Mouse (Mus musculus) thymus, adult 18-20 months (tissue): Measurements from ENCODE around the gene Gm17359.

Experiments used
- DNase-seq, 2 experiments: peaks; one replicate each; pipeline ENCODE4 v3.0.0; 2022; ENCODE audit warnings: mixed read lengths in 2 of 2

Gm17359 gene

GRCm38 (mm10) chr3:79484286-79485063 is 148.0 kb downstream of the Gm17359 start:
- DNase-seq, result no peak

- no peak for DNase-seq
Observed at GRCm38 (mm10) chr3:79488025-79488424, 151.6 kb downstream of the Gm17359 start.

- no peak for DNase-seq
Observed at GRCm38 (mm10) chr3:79490102-79490501, 153.6 kb downstream of the Gm17359 start.

DNA sequence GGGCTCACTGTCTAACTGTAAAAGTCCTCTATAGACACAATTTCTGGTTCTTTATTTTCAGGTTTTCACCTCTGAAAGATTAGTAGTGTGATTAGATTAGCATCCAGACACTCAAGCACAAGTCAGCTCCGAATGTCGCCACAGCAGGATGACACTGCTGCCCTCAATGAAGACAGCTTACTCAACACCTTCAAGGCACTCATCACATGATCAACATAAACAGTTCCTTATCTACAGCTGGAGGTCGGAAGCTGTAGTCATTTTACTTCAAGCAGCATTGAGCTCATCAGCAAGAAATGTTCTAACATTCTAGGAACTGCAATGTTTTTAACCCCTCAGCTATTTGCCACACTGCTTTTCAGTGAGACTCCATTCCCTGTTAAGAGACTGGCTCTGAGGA is 155.2 kb downstream of the Gm17359 start:
- no peak for DNase-seq

- no peak for DNase-seq
Observed at GRCm38 (mm10) chr3:79493064-79493463, 156.6 kb downstream of the Gm17359 start.

DNA sequence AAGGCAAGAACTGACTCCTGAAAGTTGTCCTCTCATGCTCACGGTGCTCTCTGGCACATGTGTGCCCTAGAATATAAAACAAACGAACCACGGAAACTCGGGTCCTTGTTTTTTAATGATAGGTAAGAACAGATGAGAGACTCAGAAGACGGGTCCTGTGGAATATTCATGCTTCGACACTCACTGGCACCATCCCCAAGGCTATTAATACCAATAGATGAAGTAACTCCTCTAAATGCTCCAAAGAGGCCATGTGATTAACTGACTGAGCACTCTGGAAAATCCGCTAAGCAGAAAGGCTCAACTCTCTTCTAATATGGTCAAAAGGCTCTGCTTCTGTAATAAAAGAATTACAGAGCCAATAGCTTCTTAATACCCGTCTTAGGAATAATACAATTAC is 157.6 kb downstream of the Gm17359 start:
- DNase-seq, result no peak

- no peak for DNase-seq
Observed at GRCm38 (mm10) chr3:79495151-79495550, 158.7 kb downstream of the Gm17359 start.

DNA sequence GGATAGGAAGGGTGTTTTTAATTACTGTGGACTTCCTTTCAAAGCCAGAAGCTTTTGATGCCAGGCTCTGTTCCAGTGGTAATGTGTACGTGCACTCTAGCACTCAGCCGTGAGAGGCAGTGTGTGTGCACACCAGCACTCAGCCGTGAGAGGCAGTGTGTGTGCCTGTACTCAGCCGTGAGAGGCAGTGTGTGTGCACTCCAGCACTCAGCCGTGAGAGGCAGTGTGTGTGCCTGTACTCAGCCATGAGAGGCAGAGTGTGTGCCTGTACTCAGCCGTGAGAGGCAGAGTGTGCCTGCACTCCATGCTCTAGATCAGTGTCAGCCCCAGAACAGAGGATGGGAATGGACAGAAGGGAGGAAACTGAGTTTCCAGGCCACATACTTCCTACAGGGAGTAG is 160.2 kb downstream of the Gm17359 start:
- no peak for DNase-seq

DNA sequence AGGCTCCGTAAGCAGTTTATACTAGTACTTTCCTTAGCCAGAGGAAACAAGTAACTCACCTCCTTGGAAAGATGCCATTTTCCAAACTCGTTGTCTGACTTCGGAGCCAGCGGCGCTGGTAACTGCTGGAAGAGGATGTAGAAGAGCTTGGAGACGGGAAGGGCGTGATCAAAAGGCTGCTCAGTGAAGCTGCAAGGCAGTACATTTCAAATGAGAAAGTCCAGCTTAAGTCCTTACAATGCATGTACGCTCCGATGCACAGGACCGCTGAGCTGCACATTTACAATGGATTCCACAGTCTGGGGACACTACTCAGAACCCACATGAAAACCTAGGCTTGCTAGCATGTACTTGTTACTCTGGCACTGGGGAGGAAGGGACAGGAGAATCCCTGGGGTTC is 163.8 kb downstream of the Gm17359 start:
- DNase-seq, result no peak

- no peak for DNase-seq
Observed at GRCm38 (mm10) chr3:79501166-79501728, 164.8 kb downstream of the Gm17359 start.
